Mouse (Mus musculus): ENCODE data around the gene Cux1. TPM values are rescaled to one million over a fixed set of nuclear protein-coding genes. Genes with fewer than 3 reads are reported as not detected.
A peak's percentile ranks its signal among the peaks of the same experiment; 100 is the strongest.

Cux1 gene
- total and polyA plus RNA-seq, 3 experiments = 46.8 to 101 (median 85.8) TPM

- Histone ChIP-seq H3K4me3 (no peak overlapping the region), H3K27me3 (ENCODE audit: control insufficient read depth, insufficient read depth, low read length) (no peaks in the 10 kb centered on the region), H3K4me1 (ENCODE audit: control insufficient read depth, insufficient read depth, low read length) (peaks cover 38% of the 10 kb centered on the region), H3K79me2 (replicated peaks; ENCODE audit: control insufficient read depth, insufficient read depth, low read length) (no peaks in the 10 kb centered on the region), H3K36me3 (ENCODE audit: control insufficient read depth, insufficient read depth, low read length) (peaks cover 14% of the 10 kb centered on the region; the same call in 1 of the 2 replicates), H3K9ac (ENCODE audit: low read depth, low read length) (no peak overlapping the region), H3K27ac (peak overlapping the region; percentile 75)
- intact Hi-C loops (cut with DNase I) = loop anchor here (5.0 kb wide), 2 partner anchors 37 to 72 kb away; no protein-coding TSS in a partner anchor
- TF ChIP-seq CTCF (IDR thresholded peaks at IDR 0.05) (no peak), POLR2A (IDR thresholded peaks at IDR 0.05; ENCODE audit: insufficient read depth, low read depth, low read length) (no peak), EP300 (IDR thresholded peaks at IDR 0.05; ENCODE audit: insufficient read depth, low read depth, low read length) (no peak)
- WGBS = 45% methylated on average over 2 of the region's 2 CpGs
- no peak for DNase-seq
Measured at GRCm38 (mm10) chr5:136464128-136464527, 103.2 kb downstream of the Cux1 start.

- WGBS = 32% methylated on average over 6 of the region's 6 CpGs
- no peak overlapping the region for H3K4me3 ChIP-seq
- H3K79me2 ChIP-seq (replicated peaks; ENCODE audit: control insufficient read depth, insufficient read depth, low read length) = no peaks in the 10 kb centered on the region
- 0 out of 2 replicates have a peak, but pooled peaks have one; percentile 31 for TF ChIP-seq POLR2A (IDR thresholded peaks at IDR 0.05; ENCODE audit: insufficient read depth, low read depth, low read length)
- TF ChIP-seq EP300 (IDR thresholded peaks at IDR 0.05; ENCODE audit: insufficient read depth, low read depth, low read length) = 0 out of 2 replicates have a peak, but pooled peaks have one; percentile 46
- TF ChIP-seq CTCF (IDR thresholded peaks at IDR 0.05) = no peak
- H3K27ac ChIP-seq = peak overlapping the region; percentile 66
- no peaks in the 10 kb centered on the region for H3K27me3 ChIP-seq (ENCODE audit: control insufficient read depth, insufficient read depth, low read length)
- DNase-seq = peak; percentile 64 to 72
- peaks cover 39% of the 10 kb centered on the region for H3K4me1 ChIP-seq (ENCODE audit: control insufficient read depth, insufficient read depth, low read length)
- H3K9ac ChIP-seq (ENCODE audit: low read depth, low read length) = no peak overlapping the region
- intact Hi-C loops (cut with DNase I) = loop anchor here (5.0 kb wide), 2 partner anchors 35 to 70 kb away; no protein-coding TSS in a partner anchor
- H3K36me3 ChIP-seq (ENCODE audit: control insufficient read depth, insufficient read depth, low read length) = peaks cover 17% of the 10 kb centered on the region; the same call in 1 of the 2 replicates
Measured at GRCm38 (mm10) chr5:136462613-136463012, 104.7 kb downstream of the Cux1 start.

GRCm38 (mm10) chr5:136459901-136460300 lies 107.4 kb downstream of the Cux1 start:
- H3K27me3 ChIP-seq (ENCODE audit: control insufficient read depth, insufficient read depth, low read length) = no peaks in the 10 kb centered on the region
- WGBS = 95% methylated on average over 6 of the region's 6 CpGs
- TF ChIP-seq POLR2A (IDR thresholded peaks at IDR 0.05; ENCODE audit: insufficient read depth, low read depth, low read length) (no peak), CTCF (IDR thresholded peaks at IDR 0.05) (no peak), EP300 (IDR thresholded peaks at IDR 0.05; ENCODE audit: insufficient read depth, low read depth, low read length) (no peak)
- no peak overlapping the region for H3K4me3 ChIP-seq
- peaks cover 17% of the 10 kb centered on the region; the same call in 1 of the 2 replicates for H3K36me3 ChIP-seq (ENCODE audit: control insufficient read depth, insufficient read depth, low read length)
- H3K9ac ChIP-seq (ENCODE audit: low read depth, low read length) = no peak overlapping the region
- peaks cover 25% of the 10 kb centered on the region for H3K4me1 ChIP-seq (ENCODE audit: control insufficient read depth, insufficient read depth, low read length)
- DNase-seq = no peak
- H3K27ac ChIP-seq = no peak overlapping the region
- no peaks in the 10 kb centered on the region for H3K79me2 ChIP-seq (replicated peaks; ENCODE audit: control insufficient read depth, insufficient read depth, low read length)
- intact Hi-C loops (cut with DNase I) = loop anchor here (5.0 kb wide), 2 partner anchors 33 to 68 kb away; no protein-coding TSS in a partner anchor

- Histone ChIP-seq H3K79me2 (replicated peaks; ENCODE audit: control insufficient read depth, insufficient read depth, low read length) (no peaks in the 10 kb centered on the region), H3K27me3 (ENCODE audit: control insufficient read depth, insufficient read depth, low read length) (no peaks in the 10 kb centered on the region), H3K36me3 (ENCODE audit: control insufficient read depth, insufficient read depth, low read length) (peaks cover 13% of the 10 kb centered on the region; the same call in 1 of the 2 replicates), H3K9ac (ENCODE audit: low read depth, low read length) (no peak overlapping the region), H3K4me3 (no peak overlapping the region), H3K27ac (no peak overlapping the region; the same call in none of the 2 replicates), H3K4me1 (ENCODE audit: control insufficient read depth, insufficient read depth, low read length) (peaks cover 19% of the 10 kb centered on the region)
- 70% methylated on average over 11 of the region's 11 CpGs for WGBS
- no peak for TF ChIP-seq CTCF (IDR thresholded peaks at IDR 0.05)
- TF ChIP-seq POLR2A (IDR thresholded peaks at IDR 0.05; ENCODE audit: insufficient read depth, low read depth, low read length) = no peak
- no peak for TF ChIP-seq EP300 (IDR thresholded peaks at IDR 0.05; ENCODE audit: insufficient read depth, low read depth, low read length)
- DNase-seq = no peak
- intact Hi-C loops (cut with DNase I) = no loop called here
Measured at GRCm38 (mm10) chr5:136458893-136459499, 108.3 kb downstream of the Cux1 start.

GRCm38 (mm10) chr5:136458102-136458863 lies 109.0 kb downstream of the Cux1 start:
- TF ChIP-seq CTCF (IDR thresholded peaks at IDR 0.05) (no peak), EP300 (IDR thresholded peaks at IDR 0.05; ENCODE audit: insufficient read depth, low read depth, low read length) (no peak), POLR2A (IDR thresholded peaks at IDR 0.05; ENCODE audit: insufficient read depth, low read depth, low read length) (no peak)
- DNase-seq = peak in 1 of 2 experiments; percentile 46
- no peak overlapping the region for H3K4me3 ChIP-seq
- intact Hi-C loops (cut with DNase I) = no loop called here
- H3K79me2 ChIP-seq (replicated peaks; ENCODE audit: control insufficient read depth, insufficient read depth, low read length) = no peaks in the 10 kb centered on the region
- H3K27ac ChIP-seq = peak overlapping the region; percentile 27
- no peaks in the 10 kb centered on the region for H3K27me3 ChIP-seq (ENCODE audit: control insufficient read depth, insufficient read depth, low read length)
- peaks cover 16% of the 10 kb centered on the region for H3K4me1 ChIP-seq (ENCODE audit: control insufficient read depth, insufficient read depth, low read length)
- H3K36me3 ChIP-seq (ENCODE audit: control insufficient read depth, insufficient read depth, low read length) = peaks cover 10% of the 10 kb centered on the region; the same call in 1 of the 2 replicates
- WGBS = 21% methylated on average over 7 of the region's 7 CpGs
- H3K9ac ChIP-seq (ENCODE audit: low read depth, low read length) = no peak overlapping the region
